Mouse (Mus musculus) heart, adult 2 months (tissue): ENCODE measurements at regions not wholly inside any gene's neighbourhood (a gene's known extent, or its start where the extent isn't known, plus 50 kb on each side); places are given as distances from the start of the nearest gene placed in this dataset.

ENCODE experiments used
- CTCF ChIP-seq: fragments of 200-600 bp; IDR thresholded peaks from 2 replicates; pipeline ENCODE4 v1.8.1; 2022; ENCODE audit warnings: antibody characterized with exemption, mild to moderate bottlenecking, moderate library complexity
- POLR2A ChIP-seq: fragments of 200-500 bp; IDR thresholded peaks from 2 replicates; pipeline ENCODE4 v1.6.1; 2011; ENCODE audit warnings: mild to moderate bottlenecking, low read depth, low read length, control low read depth; ENCODE audit not compliant: insufficient read depth

DNA sequence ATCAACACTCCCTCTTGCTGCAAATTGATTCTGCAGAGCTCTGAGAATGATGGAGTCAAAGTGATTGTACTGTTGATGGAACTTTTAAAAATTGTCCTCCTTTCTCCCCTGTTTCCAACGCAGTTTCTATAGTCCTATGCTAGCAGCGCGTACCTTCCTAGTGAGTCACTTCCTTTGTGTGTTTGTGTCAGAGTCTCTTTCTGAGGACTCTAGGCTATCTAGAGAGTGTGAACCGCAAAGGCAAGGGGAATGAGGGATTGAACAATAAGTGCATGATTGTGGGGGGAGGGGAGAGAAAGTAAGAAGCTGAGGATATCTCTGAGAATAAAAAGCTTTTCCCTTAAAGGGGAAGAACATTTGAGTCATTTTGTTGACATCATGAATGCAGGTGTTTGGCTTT, 188.5 kb upstream of the Hcn1 start:
- TF ChIP-seq CTCF (no peak), POLR2A (no peak)
